Mouse (Mus musculus) stomach, embryonic 15.5 days (tissue): ENCODE measurements around the gene Tmc6. TPM values are rescaled to one million over a fixed set of nuclear protein-coding genes. Genes with fewer than 3 reads are reported as not detected.

Experiments used
- ATAC-seq: fragments of 200-750 bp; cut with Nextera tagmentation; 2 replicates; pipeline ENCODE4 v1.8.0; 2017; ENCODE audit warnings: low read depth, moderate number of reproducible peaks, moderate TSS enrichment; ENCODE audit not compliant: insufficient read depth, low FRiP score
- H3K27ac ChIP-seq: fragments of 300-500 bp; sonication (generic); 2 replicates; pipeline ENCODE4 v1.5.1; 2015; ENCODE audit warnings: mild to moderate bottlenecking, inconsistent platforms
- H3K27me3 ChIP-seq: fragments of 300-500 bp; sonication (generic); replicated peaks from 2 replicates; pipeline ENCODE4 v1.6.1; 2015; ENCODE audit warnings: inconsistent platforms
- H3K36me3 ChIP-seq: fragments of 300-500 bp; sonication (generic); 2 replicates; pipeline ENCODE4 v1.6.1; 2015; ENCODE audit warnings: inconsistent platforms
- H3K4me1 ChIP-seq: fragments of 300-500 bp; sonication (generic); 2 replicates; pipeline ENCODE4 v1.6.1; 2015; ENCODE audit warnings: inconsistent platforms
- H3K4me2 ChIP-seq: fragments of 300-500 bp; sonication (generic); 2 replicates; pipeline ENCODE4 v1.6.1; 2015; ENCODE audit warnings: mild to moderate bottlenecking, inconsistent platforms
- H3K4me3 ChIP-seq: fragments of 300-500 bp; sonication (generic); replicated peaks from 2 replicates; pipeline ENCODE4 v1.5.1; 2015; ENCODE audit warnings: inconsistent platforms
- H3K9ac ChIP-seq: fragments of 300-500 bp; sonication (generic); 2 replicates; pipeline ENCODE4 v1.6.1; 2015; ENCODE audit warnings: inconsistent platforms
- H3K9me3 ChIP-seq: fragments of 300-500 bp; sonication (generic); 2 replicates; pipeline ENCODE4 v1.6.1; 2016; ENCODE audit warnings: inconsistent platforms
- WGBS: fragments of 180-500 bp; shearing (Covaris S2); methylation state at CpG from one replicate; pipeline ENCODE4 v1.1.7; 2015; 5-methylcytosine and 5-hydroxymethylcytosine counted together
- polyA plus RNA-seq: library from polyadenylated mRNA; unstranded; fragments of >200 nt; fragmentation: Nextera tagmentation; extraction: Ambion mirVana; gene quantifications from 2 replicates; pipeline ENCODE4 v1.2.1, GENCODE M21; 2015

Tmc6 gene
- polyA plus RNA-seq, 1 experiment from 2014 or later, result 28.3 TPM

- no peak for ATAC-seq
- H3K36me3 ChIP-seq, result peaks cover 52% of the 10 kb centered on the region
- 82% methylated on average over 8 of the region's 8 CpGs for WGBS
Measured at GRCm38 (mm10) chr11:117742715-117743114, 39.3 kb downstream of the Tmc6 start.

GRCm38 (mm10) chr11:117742243-117742642 lies 39.8 kb downstream of the Tmc6 start:
- H3K27ac ChIP-seq, result no peak overlapping the region
- H3K27me3 ChIP-seq, result no peaks in the 10 kb centered on the region
- no peak overlapping the region for H3K4me2 ChIP-seq
- no peaks in the 10 kb centered on the region for H3K9me3 ChIP-seq
- peaks cover 50% of the 10 kb centered on the region for H3K36me3 ChIP-seq
- H3K4me3 ChIP-seq, result no peak overlapping the region
- no peaks in the 10 kb centered on the region for H3K4me1 ChIP-seq
- no peak overlapping the region for H3K9ac ChIP-seq
- no peak for ATAC-seq
- WGBS, result 78% methylated on average over 8 of the region's 8 CpGs

More at GRCm38 (mm10) chr11:117742715-117743114, 39.3 kb downstream of the Tmc6 start:
- H3K4me2 ChIP-seq, result no peak overlapping the region
- H3K4me3 ChIP-seq, result no peak overlapping the region
- no peaks in the 10 kb centered on the region for H3K27me3 ChIP-seq
- no peaks in the 10 kb centered on the region for H3K4me1 ChIP-seq
- no peak overlapping the region for H3K27ac ChIP-seq
- no peak overlapping the region for H3K9ac ChIP-seq
- H3K9me3 ChIP-seq, result no peaks in the 10 kb centered on the region

GRCm38 (mm10) chr11:117741128-117741527 lies 40.9 kb downstream of the Tmc6 start:
- ATAC-seq, result no peak
- Histone ChIP-seq H3K9me3 (no peaks in the 10 kb centered on the region), H3K36me3 (peaks cover 52% of the 10 kb centered on the region), H3K27ac (no peak overlapping the region), H3K4me3 (no peak overlapping the region), H3K4me2 (no peak overlapping the region), H3K4me1 (no peaks in the 10 kb centered on the region), H3K27me3 (no peaks in the 10 kb centered on the region), H3K9ac (no peak overlapping the region)
- WGBS, result 91% methylated on average over 6 of the region's 6 CpGs

- WGBS, result 87% methylated on average over 5 of the region's 5 CpGs
- ATAC-seq, result no peak
- H3K4me3 ChIP-seq, result no peak overlapping the region
- no peak overlapping the region for H3K9ac ChIP-seq
- no peaks in the 10 kb centered on the region for H3K4me1 ChIP-seq
- no peaks in the 10 kb centered on the region for H3K27me3 ChIP-seq
- H3K36me3 ChIP-seq, result peaks cover 43% of the 10 kb centered on the region
- H3K9me3 ChIP-seq, result no peaks in the 10 kb centered on the region
- no peak overlapping the region for H3K27ac ChIP-seq
- no peak overlapping the region for H3K4me2 ChIP-seq
Measured at GRCm38 (mm10) chr11:117738123-117738522, 43.9 kb downstream of the Tmc6 start.

GRCm38 (mm10) chr11:117736037-117736689 lies 45.8 kb downstream of the Tmc6 start:
- WGBS, result 53% methylated on average over 5 of the region's 5 CpGs
- no peak overlapping the region for H3K4me3 ChIP-seq
- H3K36me3 ChIP-seq, result peaks cover 30% of the 10 kb centered on the region
- H3K4me2 ChIP-seq, result no peak overlapping the region
- no peak overlapping the region for H3K9ac ChIP-seq
- H3K4me1 ChIP-seq, result no peaks in the 10 kb centered on the region
- H3K27ac ChIP-seq, result no peak overlapping the region
- H3K9me3 ChIP-seq, result no peaks in the 10 kb centered on the region
- no peaks in the 10 kb centered on the region for H3K27me3 ChIP-seq
- 0 out of 2 replicates have a peak, but pooled peaks have one; percentile 31 for ATAC-seq

GRCm38 (mm10) chr11:117731470-117731869 lies 50.5 kb downstream of the Tmc6 start:
- Histone ChIP-seq H3K36me3 (peaks cover 8% of the 10 kb centered on the region), H3K9me3 (no peaks in the 10 kb centered on the region), H3K4me2 (no peak overlapping the region), H3K27ac (no peak overlapping the region), H3K4me3 (no peak overlapping the region), H3K27me3 (no peaks in the 10 kb centered on the region), H3K4me1 (no peaks in the 10 kb centered on the region), H3K9ac (no peak overlapping the region)
- no peak for ATAC-seq
- 85% methylated on average over 7 of the region's 7 CpGs for WGBS

GRCm38 (mm10) chr11:117730490-117730838 lies 51.5 kb downstream of the Tmc6 start:
- Histone ChIP-seq H3K27me3 (no peaks in the 10 kb centered on the region), H3K9me3 (no peaks in the 10 kb centered on the region), H3K27ac (no peak overlapping the region), H3K4me1 (no peaks in the 10 kb centered on the region), H3K4me3 (no peak overlapping the region), H3K4me2 (no peak overlapping the region), H3K36me3 (peaks cover 4% of the 10 kb centered on the region; the same call in 1 of the 2 replicates), H3K9ac (no peak overlapping the region)
- ATAC-seq, result no peak
- WGBS, result 75% methylated on average over 4 of the region's 4 CpGs

GRCm38 (mm10) chr11:117729798-117730489 lies 52.1 kb downstream of the Tmc6 start:
- Histone ChIP-seq H3K27me3 (no peaks in the 10 kb centered on the region), H3K4me2 (no peak overlapping the region), H3K9ac (no peak overlapping the region), H3K9me3 (no peaks in the 10 kb centered on the region), H3K4me1 (no peaks in the 10 kb centered on the region), H3K36me3 (peaks cover 4% of the 10 kb centered on the region; the same call in 1 of the 2 replicates), H3K27ac (no peak overlapping the region), H3K4me3 (no peak overlapping the region)
- no peak for ATAC-seq
- 73% methylated on average over 7 of the region's 7 CpGs for WGBS

- H3K36me3 ChIP-seq, result peaks cover 4% of the 10 kb centered on the region; the same call in 1 of the 2 replicates
- ATAC-seq, result no peak
- 85% methylated on average over 3 of the region's 3 CpGs for WGBS
Measured at GRCm38 (mm10) chr11:117729341-117729740, 52.7 kb downstream of the Tmc6 start.

GRCm38 (mm10) chr11:117728841-117729240 lies 53.2 kb downstream of the Tmc6 start:
- no peaks in the 10 kb centered on the region for H3K4me1 ChIP-seq
- ATAC-seq, result no peak
- no peak overlapping the region for H3K4me3 ChIP-seq
- WGBS, result 52% methylated on average over 1 of the region's 1 CpGs
- H3K36me3 ChIP-seq, result peaks cover 4% of the 10 kb centered on the region; the same call in 1 of the 2 replicates
- no peaks in the 10 kb centered on the region for H3K27me3 ChIP-seq
- H3K27ac ChIP-seq, result peak overlapping the region; percentile 3; the same call in 1 of the 2 replicates
- H3K9ac ChIP-seq, result no peak overlapping the region
- no peak overlapping the region for H3K4me2 ChIP-seq
- H3K9me3 ChIP-seq, result no peaks in the 10 kb centered on the region

More at GRCm38 (mm10) chr11:117729341-117729740, 52.7 kb downstream of the Tmc6 start:
- Histone ChIP-seq H3K27ac (no peak overlapping the region), H3K9me3 (no peaks in the 10 kb centered on the region), H3K4me3 (no peak overlapping the region), H3K27me3 (no peaks in the 10 kb centered on the region), H3K9ac (no peak overlapping the region), H3K4me1 (no peaks in the 10 kb centered on the region), H3K4me2 (no peak overlapping the region)

- no peak for ATAC-seq
- Histone ChIP-seq H3K9ac (no peak overlapping the region), H3K4me3 (no peak overlapping the region), H3K27me3 (no peaks in the 10 kb centered on the region), H3K4me2 (no peak overlapping the region), H3K27ac (peak overlapping the region; percentile 3; the same call in 1 of the 2 replicates), H3K4me1 (no peaks in the 10 kb centered on the region), H3K36me3 (peaks cover 4% of the 10 kb centered on the region; the same call in 1 of the 2 replicates), H3K9me3 (no peaks in the 10 kb centered on the region)
- WGBS, result 88% methylated on average over 5 of the region's 5 CpGs
Measured at GRCm38 (mm10) chr11:117728245-117728644, 53.8 kb downstream of the Tmc6 start.

GRCm38 (mm10) chr11:117727031-117727430 lies 55.0 kb downstream of the Tmc6 start:
- peaks cover 1% of the 10 kb centered on the region for H3K36me3 ChIP-seq
- no peak overlapping the region for H3K27ac ChIP-seq
- no peak overlapping the region for H3K9ac ChIP-seq
- WGBS, result 91% methylated on average over 4 of the region's 4 CpGs
- no peak overlapping the region for H3K4me3 ChIP-seq
- no peaks in the 10 kb centered on the region for H3K9me3 ChIP-seq
- no peak for ATAC-seq
- no peaks in the 10 kb centered on the region for H3K27me3 ChIP-seq
- H3K4me1 ChIP-seq, result no peaks in the 10 kb centered on the region
- H3K4me2 ChIP-seq, result no peak overlapping the region
